Mouse (Mus musculus) liver, embryonic 16.5 days (tissue): Measurements from ENCODE around the gene Pabpc4. TPM values are rescaled to one million over a fixed set of nuclear protein-coding genes. Genes with fewer than 3 reads are reported as not detected.
"Not testable (repeated sequence)": the region's sequence is repeated elsewhere in the genome, so short reads cannot be mapped to it uniquely, and the experiment has no call there.

Source experiments
- ATAC-seq: fragments of 200-750 bp; cut with Nextera tagmentation; 2 replicates; pipeline ENCODE4 v1.8.0; 2017; ENCODE audit warnings: low read depth, mild to moderate bottlenecking, moderate number of reproducible peaks, moderate library complexity
- H3K27ac ChIP-seq: fragments of 300-500 bp; sonication (generic); 2 replicates; pipeline ENCODE4 v1.5.1; 2014; ENCODE audit warnings: mild to moderate bottlenecking, low read length
- H3K27me3 ChIP-seq: fragments of 300-500 bp; sonication (generic); 2 replicates; pipeline ENCODE4 v1.6.1; 2014; ENCODE audit warnings: low read depth, low read length, mixed read lengths; ENCODE audit not compliant: control insufficient read depth, insufficient read depth
- H3K36me3 ChIP-seq: fragments of 300-500 bp; sonication (generic); 2 replicates; pipeline ENCODE4 v1.6.1; 2014; ENCODE audit warnings: mild to moderate bottlenecking; ENCODE audit not compliant: control insufficient read depth, insufficient read depth
- H3K4me1 ChIP-seq: fragments of 300-500 bp; sonication (generic); 2 replicates; pipeline ENCODE4 v1.6.1; 2014; ENCODE audit warnings: low read depth, low read length, mixed read lengths; ENCODE audit not compliant: control insufficient read depth
- H3K4me2 ChIP-seq: fragments of 300-500 bp; sonication (generic); 2 replicates; pipeline ENCODE4 v1.6.1; 2014; ENCODE audit warnings: low read depth, low read length, mixed read lengths
- H3K4me3 ChIP-seq: fragments of 300-500 bp; sonication (generic); 2 replicates; pipeline ENCODE4 v1.5.1; 2014; ENCODE audit warnings: low read depth, mild to moderate bottlenecking, low read length
- H3K9ac ChIP-seq: fragments of 300-500 bp; sonication (generic); 2 replicates; pipeline ENCODE4 v1.6.1; 2014; ENCODE audit warnings: low read depth, low read length
- H3K9me3 ChIP-seq: fragments of 300-500 bp; sonication (generic); replicated peaks from 2 replicates; pipeline ENCODE4 v1.6.1; 2016; ENCODE audit warnings: low read length; ENCODE audit not compliant: control insufficient read depth
- WGBS: fragments of 180-500 bp; shearing (Covaris S2); extraction: QIAGEN DNeasy Blood & Tissue Kit; methylation state at CpG from one replicate; pipeline ENCODE4 v1.1.7; 2014; ENCODE audit not compliant: insufficient replicate concordance; 5-methylcytosine and 5-hydroxymethylcytosine counted together
- polyA plus RNA-seq: library from polyadenylated mRNA; unstranded; fragments of >200 nt; fragmentation: Nextera tagmentation; extraction: Ambion mirVana; gene quantifications from 2 replicates; pipeline ENCODE4 v1.2.1, GENCODE M21; 2015

The Pabpc4 gene
- polyA plus RNA-seq, 1 experiment from 2014 or later: 73.8 TPM

DNA sequence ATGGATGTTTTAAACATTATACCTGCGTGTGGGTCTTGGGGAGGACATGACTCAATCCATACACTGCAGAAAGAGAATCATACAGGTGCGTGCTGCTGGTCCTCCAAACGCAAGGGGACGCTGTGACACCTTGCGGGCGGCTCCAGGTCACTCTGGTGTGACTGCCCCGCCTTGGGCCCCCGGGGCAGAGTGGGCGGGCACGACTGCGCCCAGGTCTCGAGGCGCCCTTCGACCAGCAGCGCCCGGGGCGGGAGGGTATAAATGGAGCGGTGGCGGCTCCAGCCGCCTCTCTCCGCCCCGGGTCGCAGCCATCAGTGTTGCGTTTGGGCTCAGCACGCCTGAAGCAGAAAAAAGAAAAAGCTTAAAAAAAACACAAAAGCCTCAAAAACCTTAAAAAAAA is 20.3 kb downstream of the Pabpc4 start:
- peak; percentile 87 for ATAC-seq
- Histone ChIP-seq H3K9me3 (no peaks in the 10 kb centered on the region), H3K9ac (peak overlapping the region; percentile 81), H3K4me2 (peak overlapping the region; percentile 34), H3K4me1 (peaks cover 22% of the 10 kb centered on the region), H3K4me3 (peak overlapping the region; percentile 79), H3K36me3 (peaks cover 18% of the 10 kb centered on the region), H3K27me3 (no peaks in the 10 kb centered on the region), H3K27ac (peak overlapping the region; percentile 92)
- WGBS: 0% methylated on average over 25 of the region's 25 CpGs

DNA sequence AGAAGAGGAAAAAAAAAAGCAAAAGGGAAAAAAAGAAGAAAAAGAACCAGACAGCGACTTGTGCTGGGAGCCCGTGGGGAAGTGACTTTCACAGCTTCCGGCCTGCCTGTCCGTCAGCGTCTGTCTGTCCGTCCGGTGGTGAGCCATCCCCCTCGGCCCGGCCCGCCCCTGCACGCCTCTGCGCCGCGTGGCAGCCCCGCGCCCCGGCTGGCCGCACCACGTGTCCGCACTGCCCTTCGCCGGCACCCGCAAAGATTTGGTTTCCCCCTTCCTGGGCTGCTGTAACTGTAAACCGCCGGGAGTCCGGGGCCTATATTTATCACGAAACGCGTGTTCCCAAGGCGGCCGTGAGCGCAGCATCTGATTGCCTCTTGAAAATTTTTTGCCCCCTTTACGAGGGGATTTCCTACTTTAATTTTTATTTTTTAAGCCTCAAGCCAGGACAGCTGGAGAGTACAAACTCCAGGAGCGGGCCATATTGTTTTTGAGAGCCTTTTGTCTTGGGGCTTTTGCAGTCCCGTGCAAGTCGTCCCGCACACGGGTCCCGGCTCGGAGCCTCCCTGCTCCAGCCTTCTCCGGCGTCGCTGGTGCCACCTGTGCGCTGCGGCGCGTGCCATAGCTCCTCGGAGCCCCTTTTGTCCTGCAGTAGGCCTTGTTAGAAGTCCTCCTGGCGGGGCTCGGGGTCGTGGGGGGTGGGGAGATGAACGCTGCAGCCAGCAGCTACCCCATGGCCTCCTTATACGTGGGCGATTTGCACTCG is 20.9 kb downstream of the Pabpc4 start:
- Histone ChIP-seq H3K36me3 (peaks cover 23% of the 10 kb centered on the region), H3K4me1 (peaks cover 26% of the 10 kb centered on the region), H3K4me2 (peak overlapping the region; percentile 65), H3K4me3 (peak overlapping the region; percentile 79), H3K9ac (peak overlapping the region; percentile 81), H3K27ac (peak overlapping the region; percentile 92)
- H3K9me3 ChIP-seq, H3K27me3 ChIP-seq: not testable (repeated sequence)
- peak; percentile 31 for ATAC-seq
- under 1% methylated on average over 36 of the region's 55 CpGs for WGBS

DNA sequence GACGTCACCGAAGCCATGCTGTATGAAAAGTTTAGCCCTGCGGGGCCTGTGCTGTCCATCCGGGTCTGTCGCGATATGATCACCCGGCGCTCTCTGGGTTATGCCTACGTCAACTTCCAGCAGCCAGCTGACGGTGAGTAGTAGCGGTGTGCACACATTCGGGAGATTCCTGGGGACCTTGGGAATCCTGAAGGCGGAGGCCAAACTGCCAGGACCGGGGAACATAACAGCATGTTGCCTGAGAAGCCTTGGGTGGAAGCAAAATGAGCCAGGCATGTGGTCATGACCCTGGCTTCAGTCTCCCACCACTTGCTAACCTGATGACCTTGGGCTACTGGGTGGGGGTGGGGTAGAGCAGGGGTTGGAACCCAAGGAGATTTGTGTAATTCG is 21.5 kb downstream of the Pabpc4 start:
- not testable (repeated sequence) for ATAC-seq
- WGBS: 0% methylated on average over 11 of the region's 15 CpGs
- peak overlapping the region; percentile 92 for H3K27ac ChIP-seq

DNA sequence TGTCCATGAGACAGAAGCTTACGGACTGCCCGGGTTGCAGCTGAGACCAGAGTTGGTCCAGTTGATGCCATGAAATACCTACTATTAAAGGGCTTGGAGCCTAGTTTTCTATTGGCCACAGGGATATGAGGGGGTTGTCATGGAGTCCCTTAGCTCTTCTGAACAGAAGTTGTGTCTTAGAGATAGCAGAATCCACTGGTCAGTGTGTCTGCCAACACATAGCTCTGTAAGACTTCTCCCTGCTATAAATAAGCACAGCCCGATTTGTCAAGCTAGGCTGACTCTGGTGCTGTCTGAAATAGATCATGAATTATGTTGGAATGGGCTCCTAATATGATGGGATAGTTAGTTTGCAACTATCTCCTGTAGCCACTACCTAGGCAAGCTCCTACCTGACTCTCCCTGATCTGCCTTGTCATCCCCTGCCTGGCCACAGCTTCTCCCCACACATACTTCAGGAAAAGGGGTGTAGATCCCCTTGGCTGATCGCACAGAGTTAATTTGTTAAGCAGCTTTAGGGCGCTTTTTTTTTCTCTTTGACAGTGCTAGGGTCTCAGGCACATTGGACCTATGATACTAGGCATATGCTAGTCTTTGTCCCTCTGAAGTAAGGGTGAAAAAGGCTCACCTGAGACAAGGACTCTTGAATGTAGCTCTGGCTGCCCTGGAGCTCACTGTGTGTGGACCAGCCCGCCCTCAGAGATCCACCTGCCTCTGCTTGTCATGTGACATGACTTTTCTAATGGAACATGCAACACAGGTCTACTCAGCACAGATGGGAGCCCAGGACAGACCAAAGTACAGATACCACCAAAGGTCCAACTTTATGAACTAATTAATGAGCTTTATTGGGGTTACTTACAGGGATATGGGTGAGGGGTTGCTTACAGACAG is 22.8 kb downstream of the Pabpc4 start:
- Histone ChIP-seq H3K27ac (peak overlapping the region; percentile 92), H3K4me1 (peaks cover 29% of the 10 kb centered on the region), H3K9ac (peak overlapping the region; percentile 81), H3K27me3 (no peaks in the 10 kb centered on the region), H3K4me3 (peak overlapping the region; percentile 79), H3K4me2 (peak overlapping the region; percentile 65), H3K36me3 (peaks cover 42% of the 10 kb centered on the region), H3K9me3 (no peaks in the 10 kb centered on the region)
- peak; percentile 33 for ATAC-seq
- 38% methylated on average over 6 of the region's 6 CpGs for WGBS

More for the DNA sequence above, 21.5 kb downstream of the Pabpc4 start:
- Histone ChIP-seq H3K4me3 (peak overlapping the region; percentile 79), H3K9ac (peak overlapping the region; percentile 81), H3K36me3 (peaks cover 28% of the 10 kb centered on the region), H3K4me1 (peaks cover 32% of the 10 kb centered on the region), H3K4me2 (peak overlapping the region; percentile 65)
- H3K27me3 ChIP-seq, H3K9me3 ChIP-seq: not testable (repeated sequence)

DNA sequence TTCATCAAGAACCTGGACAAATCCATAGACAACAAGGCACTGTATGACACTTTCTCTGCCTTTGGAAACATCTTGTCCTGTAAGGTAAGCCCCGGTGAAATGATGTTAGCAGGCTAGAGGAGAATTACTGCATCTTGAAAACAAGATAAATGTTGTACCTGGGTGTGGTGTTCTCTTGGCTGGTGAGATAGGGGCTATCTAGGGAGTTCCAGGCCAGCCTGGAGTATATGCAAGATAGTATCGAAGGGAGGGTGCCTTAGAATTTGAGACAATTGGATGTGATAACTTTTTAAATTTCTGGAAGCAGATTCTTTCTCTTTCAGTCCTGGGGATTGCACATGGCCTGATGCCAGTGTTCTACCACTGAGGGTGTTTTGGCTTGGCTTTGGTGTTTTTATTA is 24.6 kb downstream of the Pabpc4 start:
- Histone ChIP-seq H3K27me3 (no peaks in the 10 kb centered on the region), H3K9me3 (no peaks in the 10 kb centered on the region), H3K36me3 (peaks cover 60% of the 10 kb centered on the region), H3K9ac (peak overlapping the region; percentile 81), H3K27ac (peak overlapping the region; percentile 92), H3K4me3 (peak overlapping the region; percentile 79), H3K4me1 (peaks cover 22% of the 10 kb centered on the region), H3K4me2 (peak overlapping the region; percentile 65)
- 27% methylated on average over 2 of the region's 2 CpGs for WGBS
- ATAC-seq: peak; percentile 80

DNA sequence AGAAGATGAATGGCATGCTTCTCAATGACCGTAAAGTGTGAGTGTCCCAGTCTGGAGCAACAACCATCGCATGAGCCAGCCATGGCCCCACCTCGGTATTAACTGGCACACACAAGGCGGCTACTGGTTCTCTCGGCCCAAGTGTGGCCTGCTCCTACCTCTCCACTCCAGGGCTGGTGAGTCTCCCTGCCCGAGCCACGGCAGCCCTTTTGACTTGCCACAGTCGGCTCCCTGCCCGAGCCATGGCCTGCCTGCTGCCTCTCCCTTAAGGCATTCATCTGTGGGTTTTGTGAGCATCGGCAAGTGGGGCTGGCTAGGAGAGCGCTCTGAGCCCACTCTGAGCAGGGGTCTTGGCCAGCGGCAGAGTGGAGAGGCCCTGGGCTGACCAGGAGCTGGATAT is 26.9 kb downstream of the Pabpc4 start:
- no peak for ATAC-seq
- H3K4me2 ChIP-seq: no peak overlapping the region
- 91% methylated on average over 12 of the region's 12 CpGs for WGBS
- no peak overlapping the region for H3K27ac ChIP-seq
- H3K4me1 ChIP-seq: peaks cover 17% of the 10 kb centered on the region
- no peaks in the 10 kb centered on the region for H3K9me3 ChIP-seq
- no peaks in the 10 kb centered on the region for H3K27me3 ChIP-seq
- H3K36me3 ChIP-seq: peaks cover 80% of the 10 kb centered on the region
- no peak overlapping the region for H3K9ac ChIP-seq
- H3K4me3 ChIP-seq: no peak overlapping the region

DNA sequence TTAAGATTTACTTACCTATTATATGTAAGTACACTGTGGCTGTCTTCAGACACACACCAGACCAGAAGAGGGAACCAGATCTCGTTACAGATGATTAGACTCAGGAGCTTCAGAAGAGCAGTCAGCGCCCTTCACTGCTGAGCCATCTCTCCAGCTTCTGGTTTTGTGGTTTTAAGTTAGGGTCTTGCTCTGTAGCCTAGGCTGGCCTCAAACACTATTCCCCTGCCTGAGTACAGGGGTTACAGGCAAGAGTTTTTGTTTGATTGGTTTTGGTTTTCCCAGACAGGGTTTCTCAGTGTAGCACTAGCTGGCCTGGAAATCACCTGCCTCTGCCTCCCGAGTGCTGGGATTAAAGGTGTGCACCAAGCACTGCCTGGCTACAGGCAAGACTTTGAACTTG is 30.2 kb downstream of the Pabpc4 start:
- no peak for ATAC-seq
- peaks cover 13% of the 10 kb centered on the region for H3K4me1 ChIP-seq
- H3K4me2 ChIP-seq: no peak overlapping the region
- H3K27me3 ChIP-seq: no peaks in the 10 kb centered on the region
- H3K36me3 ChIP-seq: peaks cover 99% of the 10 kb centered on the region
- no peak overlapping the region for H3K4me3 ChIP-seq
- no peaks in the 10 kb centered on the region for H3K9me3 ChIP-seq
- WGBS: 74% methylated on average over 3 of the region's 3 CpGs
- H3K27ac ChIP-seq: no peak overlapping the region
- H3K9ac ChIP-seq: no peak overlapping the region

DNA sequence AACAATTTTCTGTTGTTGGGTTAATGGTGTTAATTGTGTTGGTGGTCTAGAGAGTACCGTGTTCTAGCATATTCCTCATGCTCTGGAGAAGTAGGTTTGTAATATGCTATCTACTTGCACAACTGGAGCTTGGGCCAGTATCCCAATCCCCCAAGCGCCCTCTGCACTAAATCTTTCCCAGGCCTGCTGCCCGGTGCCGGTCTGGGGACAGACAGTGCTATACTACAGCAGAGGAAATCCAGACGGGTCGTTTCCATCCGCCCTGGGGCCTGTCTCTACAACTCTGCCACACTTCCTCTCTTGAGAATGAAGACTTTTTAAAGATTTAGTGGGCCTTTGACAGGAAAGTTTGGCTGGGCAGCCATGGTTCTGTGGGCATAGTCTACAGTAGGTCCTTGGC is 30.8 kb downstream of the Pabpc4 start:
- Histone ChIP-seq H3K4me2 (no peak overlapping the region), H3K4me1 (peaks cover 8% of the 10 kb centered on the region), H3K27me3 (no peaks in the 10 kb centered on the region), H3K9ac (no peak overlapping the region), H3K27ac (peak overlapping the region; percentile 7; the same call in 1 of the 2 replicates), H3K4me3 (no peak overlapping the region), H3K36me3 (peaks cover 99% of the 10 kb centered on the region), H3K9me3 (no peaks in the 10 kb centered on the region)
- no peak for ATAC-seq
- WGBS: 78% methylated on average over 7 of the region's 7 CpGs
